Mouse (Mus musculus) intestine, embryonic 16.5 days (tissue): ENCODE data around the gene Zfand2a. TPM values are rescaled to one million over a fixed set of nuclear protein-coding genes. Genes with fewer than 3 reads are reported as not detected.

Experiments used
- ATAC-seq: fragments of 200-750 bp; cut with Nextera tagmentation; 2 replicates; pipeline ENCODE4 v1.8.0; 2017; ENCODE audit warnings: moderate TSS enrichment, moderate library complexity
- H3K27ac ChIP-seq: fragments of 300-500 bp; sonication (generic); 2 replicates; pipeline ENCODE4 v1.5.1; 2014; ENCODE audit warnings: mild to moderate bottlenecking, low read length
- H3K27me3 ChIP-seq: fragments of 300-500 bp; sonication (generic); replicated peaks from 2 replicates; pipeline ENCODE4 v1.6.1; 2014; ENCODE audit warnings: low read length, control low read depth, mixed read lengths; ENCODE audit not compliant: control insufficient read depth, insufficient read depth
- H3K36me3 ChIP-seq: fragments of 300-500 bp; sonication (generic); 2 replicates; pipeline ENCODE4 v1.6.1; 2014; ENCODE audit warnings: low read length, control low read depth; ENCODE audit not compliant: control insufficient read depth, insufficient read depth
- H3K4me1 ChIP-seq: fragments of 300-500 bp; sonication (generic); 2 replicates; pipeline ENCODE4 v1.6.1; 2014; ENCODE audit warnings: low read length, control low read depth, mixed read lengths; ENCODE audit not compliant: control insufficient read depth, insufficient read depth
- H3K4me2 ChIP-seq: fragments of 300-500 bp; sonication (generic); 2 replicates; pipeline ENCODE4 v1.6.1; 2014; ENCODE audit warnings: low read depth, low read length, control low read depth
- H3K4me3 ChIP-seq: fragments of 300-500 bp; sonication (generic); 2 replicates; pipeline ENCODE4 v1.5.1; 2014; ENCODE audit warnings: mild to moderate bottlenecking, low read length
- H3K9ac ChIP-seq: fragments of 300-500 bp; sonication (generic); 2 replicates; pipeline ENCODE4 v1.6.1; 2014; ENCODE audit warnings: low read depth, low read length
- H3K9me3 ChIP-seq: fragments of 300-500 bp; sonication (generic); 2 replicates; pipeline ENCODE4 v1.6.1; 2016; ENCODE audit warnings: low read length, control low read depth; ENCODE audit not compliant: control insufficient read depth
- WGBS: fragments of 180-500 bp; shearing (Covaris S2); extraction: QIAGEN DNeasy Blood & Tissue Kit; methylation state at CpG from one replicate; pipeline ENCODE4 v1.1.7; 2014; 5-methylcytosine and 5-hydroxymethylcytosine counted together
- polyA plus RNA-seq: library from polyadenylated mRNA; unstranded; fragments of >200 nt; fragmentation: Nextera tagmentation; extraction: Ambion mirVana; gene quantifications from 2 replicates; pipeline ENCODE4 v1.2.1, GENCODE M21; 2015

Gene Zfand2a
- polyA plus RNA-seq, 1 experiment from 2014 or later: 7.1 TPM

GRCm38 (mm10) chr5:139427989-139428388 lies 56.4 kb downstream of the Zfand2a start:
- ATAC-seq: no peak
- Histone ChIP-seq H3K4me1 (peaks cover 29% of the 10 kb centered on the region), H3K9me3 (no peaks in the 10 kb centered on the region), H3K27ac (no peak overlapping the region), H3K9ac (no peak overlapping the region), H3K36me3 (no peaks in the 10 kb centered on the region), H3K4me3 (no peak overlapping the region), H3K4me2 (no peak overlapping the region), H3K27me3 (no peaks in the 10 kb centered on the region)
- WGBS: 72% methylated on average over 9 of the region's 9 CpGs

DNA sequence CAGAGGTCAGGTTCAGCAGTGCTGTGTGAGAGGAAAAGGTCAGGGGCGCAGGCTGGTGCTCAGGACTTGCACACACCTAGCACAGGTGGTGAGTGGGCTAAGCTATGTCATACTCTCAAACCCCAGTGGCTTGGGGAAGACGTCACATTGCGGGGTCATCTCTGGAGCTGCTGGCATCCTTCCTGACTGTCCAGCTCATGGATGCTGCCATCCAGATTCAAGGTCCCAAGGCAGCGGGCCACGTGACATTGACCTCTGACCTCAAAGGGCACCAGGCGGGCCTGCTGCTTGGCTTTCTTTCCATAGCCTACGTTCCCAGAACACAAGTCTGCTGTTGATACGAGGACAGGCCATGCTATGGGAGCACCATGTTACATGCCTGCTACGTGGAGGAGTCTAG lies 57.3 kb downstream of the Zfand2a start:
- Histone ChIP-seq H3K27me3 (no peaks in the 10 kb centered on the region), H3K9me3 (no peaks in the 10 kb centered on the region), H3K4me3 (no peak overlapping the region), H3K36me3 (no peaks in the 10 kb centered on the region), H3K9ac (no peak overlapping the region), H3K4me2 (no peak overlapping the region), H3K4me1 (peaks cover 33% of the 10 kb centered on the region), H3K27ac (no peak overlapping the region)
- WGBS: 89% methylated on average over 9 of the region's 9 CpGs
- no peak for ATAC-seq

GRCm38 (mm10) chr5:139425198-139425597 lies 59.2 kb downstream of the Zfand2a start:
- no peak for ATAC-seq
- no peak overlapping the region for H3K9ac ChIP-seq
- no peak overlapping the region for H3K4me2 ChIP-seq
- H3K4me1 ChIP-seq: peaks cover 25% of the 10 kb centered on the region
- no peaks in the 10 kb centered on the region for H3K36me3 ChIP-seq
- WGBS: 65% methylated on average over 9 of the region's 9 CpGs
- no peak overlapping the region for H3K4me3 ChIP-seq
- H3K27ac ChIP-seq: no peak overlapping the region
- H3K9me3 ChIP-seq: no peaks in the 10 kb centered on the region
- H3K27me3 ChIP-seq: no peaks in the 10 kb centered on the region

DNA sequence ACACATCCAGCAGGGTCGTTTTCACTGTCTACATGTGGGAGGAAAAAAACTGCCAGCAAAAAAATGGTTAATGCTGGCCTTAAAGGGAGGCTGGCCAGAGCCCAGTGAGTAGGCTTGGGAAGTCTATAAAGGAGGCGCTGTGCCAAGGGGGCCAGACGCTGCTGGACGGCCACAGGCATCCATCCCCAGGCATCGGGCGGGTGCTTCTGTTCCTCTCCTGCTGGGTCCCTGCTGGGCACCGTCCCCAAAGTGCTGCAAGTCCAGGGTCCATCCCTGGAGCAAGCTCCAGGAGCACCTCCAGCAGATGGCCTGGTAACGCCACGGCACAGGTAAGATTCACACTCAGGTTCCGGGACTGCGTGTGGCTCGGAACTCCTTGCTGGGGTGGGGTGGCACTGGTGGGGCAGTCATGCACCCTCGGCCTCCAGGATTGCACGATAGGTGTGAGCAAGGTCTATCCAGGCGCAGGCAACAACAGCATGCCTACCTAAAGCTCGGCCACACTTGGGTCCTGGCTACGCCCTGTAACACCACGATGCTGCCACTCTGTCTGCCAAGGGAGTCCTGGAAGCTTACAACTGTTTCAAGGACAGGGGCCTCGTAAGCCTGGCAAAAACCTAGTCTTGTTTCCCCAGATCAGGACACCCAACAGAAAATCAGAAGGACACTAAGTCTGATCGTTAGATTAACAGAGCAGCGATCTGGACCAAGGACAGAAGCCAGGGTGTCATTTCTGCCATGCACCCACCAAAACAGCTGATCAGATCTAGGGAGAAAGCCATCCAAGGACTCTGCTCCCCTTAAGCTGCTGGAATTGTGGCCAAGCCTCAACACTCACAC lies 61.1 kb downstream of the Zfand2a start, which contains the start of gene Gper1:
Gene Gper1 (plus strand): TSS at position 126 of the 840 bp plus-strand sequence.
- Histone ChIP-seq H3K27me3 (no peaks in the 10 kb centered on the region), H3K36me3 (no peaks in the 10 kb centered on the region), H3K4me1 (peaks cover 19% of the 10 kb centered on the region), H3K4me3 (peak within 1 kb of the TSS; percentile 31), H3K9ac (peak within 1 kb of the TSS; percentile 53; the same call in 1 of the 2 replicates), H3K9me3 (no peaks in the 10 kb centered on the region), H3K4me2 (peak within 1 kb of the TSS; percentile 36), H3K27ac (no peak within 1 kb of the TSS)
- ATAC-seq: 0 out of 2 replicates have a peak, but pooled peaks have one; percentile 51
- 48% methylated on average over 21 of the region's 21 CpGs for WGBS

Other genes starting within 250 kb of the Zfand2a start
- 136 and 143 TPM in 2 replicates for gene Get4, start 232.2 kb downstream of the Zfand2a start, polyA plus RNA-seq
- gene Adap1, start 158.9 kb downstream of the Zfand2a start, polyA plus RNA-seq: 5.3 and 6.3 TPM in 2 replicates
- gene Cox19, start 133.1 kb downstream of the Zfand2a start, polyA plus RNA-seq: 183 and 195 TPM in 2 replicates
- 33.9 and 44.0 TPM in 2 replicates for gene Cyp2w1, start 131.9 kb downstream of the Zfand2a start, polyA plus RNA-seq
- 2.3 and 2.5 TPM in 2 replicates for gene Gpr146, start 106.9 kb downstream of the Zfand2a start, polyA plus RNA-seq
- 0.87 and 1.0 TPM in 2 replicates for gene C130050O18Rik, start 79.3 kb downstream of the Zfand2a start, polyA plus RNA-seq
- 1.1 and 1.5 TPM in 2 replicates for gene Gper1, start 61.4 kb downstream of the Zfand2a start, polyA plus RNA-seq
- gene 3110082I17Rik, start 24.0 kb downstream of the Zfand2a start, polyA plus RNA-seq: 25.8 and 35.5 TPM in 2 replicates
- not detected in 2 replicates for gene Uncx, start 58.9 kb upstream of the Zfand2a start, polyA plus RNA-seq